Mouse (Mus musculus): ENCODE data around the gene Zmynd12. TPM values are rescaled to one million over a fixed set of nuclear protein-coding genes. Genes with fewer than 3 reads are reported as not detected.

Zmynd12 gene
- total and polyA plus RNA-seq, 3 experiments = 0.74 TPM; not detected in 2

- Histone ChIP-seq H3K36me3 (ENCODE audit: control insufficient read depth, insufficient read depth, low read length) (no peaks in the 10 kb centered on the region), H3K4me3 (no peak overlapping the region), H3K27ac (no peak overlapping the region), H3K79me2 (replicated peaks; ENCODE audit: control insufficient read depth, insufficient read depth, low read length) (no peaks in the 10 kb centered on the region), H3K4me1 (ENCODE audit: control insufficient read depth, insufficient read depth, low read length) (no peaks in the 10 kb centered on the region), H3K9ac (ENCODE audit: low read depth, low read length) (no peak overlapping the region), H3K27me3 (ENCODE audit: control insufficient read depth, insufficient read depth, low read length) (no peaks in the 10 kb centered on the region)
- DNase-seq = peak; percentile 37 to 59
- peak; percentile 72 for TF ChIP-seq CTCF (IDR thresholded peaks at IDR 0.05)
- no peak for TF ChIP-seq POLR2A (IDR thresholded peaks at IDR 0.05; ENCODE audit: insufficient read depth, low read depth, low read length)
- WGBS = 18% methylated on average over 5 of the region's 5 CpGs
- intact Hi-C loops (cut with DNase I) = loop anchor here (2.0 to 5.0 kb wide), 2 partner anchors 102 to 196 kb away; no protein-coding TSS in a partner anchor
Measured at GRCm38 (mm10) chr4:119430678-119431077, 8.1 kb downstream of the Zmynd12 start.

GRCm38 (mm10) chr4:119437936-119438335 is 15.3 kb downstream of the Zmynd12 start:
- Histone ChIP-seq H3K79me2 (replicated peaks; ENCODE audit: control insufficient read depth, insufficient read depth, low read length) (no peaks in the 10 kb centered on the region), H3K27me3 (ENCODE audit: control insufficient read depth, insufficient read depth, low read length) (no peaks in the 10 kb centered on the region), H3K9ac (ENCODE audit: low read depth, low read length) (no peak overlapping the region), H3K27ac (no peak overlapping the region), H3K4me3 (no peak overlapping the region), H3K36me3 (ENCODE audit: control insufficient read depth, insufficient read depth, low read length) (no peaks in the 10 kb centered on the region), H3K4me1 (ENCODE audit: control insufficient read depth, insufficient read depth, low read length) (no peaks in the 10 kb centered on the region)
- 90% methylated on average over 2 of the region's 2 CpGs for WGBS
- intact Hi-C loops (cut with DNase I) = no loop called here
- TF ChIP-seq CTCF (IDR thresholded peaks at IDR 0.05) = no peak
- TF ChIP-seq EP300 (IDR thresholded peaks at IDR 0.05; ENCODE audit: insufficient read depth, low read depth, low read length) = no peak
- no peak for TF ChIP-seq POLR2A (IDR thresholded peaks at IDR 0.05; ENCODE audit: insufficient read depth, low read depth, low read length)
- DNase-seq = no peak

- no peak for DNase-seq
- H3K4me1 ChIP-seq (ENCODE audit: control insufficient read depth, insufficient read depth, low read length) = no peaks in the 10 kb centered on the region
- intact Hi-C loops (cut with DNase I) = no loop called here
- no peaks in the 10 kb centered on the region for H3K27me3 ChIP-seq (ENCODE audit: control insufficient read depth, insufficient read depth, low read length)
- H3K4me3 ChIP-seq = no peak overlapping the region
- 78% methylated on average over 4 of the region's 4 CpGs for WGBS
- H3K36me3 ChIP-seq (ENCODE audit: control insufficient read depth, insufficient read depth, low read length) = no peaks in the 10 kb centered on the region
- no peaks in the 10 kb centered on the region for H3K79me2 ChIP-seq (replicated peaks; ENCODE audit: control insufficient read depth, insufficient read depth, low read length)
- TF ChIP-seq POLR2A (IDR thresholded peaks at IDR 0.05; ENCODE audit: insufficient read depth, low read depth, low read length) (no peak), EP300 (IDR thresholded peaks at IDR 0.05; ENCODE audit: insufficient read depth, low read depth, low read length) (no peak), CTCF (IDR thresholded peaks at IDR 0.05) (no peak)
- H3K27ac ChIP-seq = no peak overlapping the region
- no peak overlapping the region for H3K9ac ChIP-seq (ENCODE audit: low read depth, low read length)
Measured at GRCm38 (mm10) chr4:119441836-119442235, 19.2 kb downstream of the Zmynd12 start.

- 55% methylated on average over 6 of the region's 6 CpGs for WGBS
- Histone ChIP-seq H3K4me3 (no peak overlapping the region), H3K27me3 (ENCODE audit: control insufficient read depth, insufficient read depth, low read length) (no peaks in the 10 kb centered on the region), H3K4me1 (ENCODE audit: control insufficient read depth, insufficient read depth, low read length) (no peaks in the 10 kb centered on the region), H3K79me2 (replicated peaks; ENCODE audit: control insufficient read depth, insufficient read depth, low read length) (no peaks in the 10 kb centered on the region), H3K27ac (no peak overlapping the region), H3K36me3 (ENCODE audit: control insufficient read depth, insufficient read depth, low read length) (no peaks in the 10 kb centered on the region), H3K9ac (ENCODE audit: low read depth, low read length) (no peak overlapping the region)
- intact Hi-C loops (cut with DNase I) = no loop called here
- DNase-seq = no peak
- TF ChIP-seq EP300 (IDR thresholded peaks at IDR 0.05; ENCODE audit: insufficient read depth, low read depth, low read length) (no peak), POLR2A (IDR thresholded peaks at IDR 0.05; ENCODE audit: insufficient read depth, low read depth, low read length) (no peak), CTCF (IDR thresholded peaks at IDR 0.05) (no peak)
Measured at GRCm38 (mm10) chr4:119442539-119442938, 19.9 kb downstream of the Zmynd12 start.

- DNase-seq = no peak
- WGBS = 88% methylated on average over 6 of the region's 6 CpGs
- no peak overlapping the region for H3K9ac ChIP-seq (ENCODE audit: low read depth, low read length)
- TF ChIP-seq CTCF (IDR thresholded peaks at IDR 0.05) (no peak), EP300 (IDR thresholded peaks at IDR 0.05; ENCODE audit: insufficient read depth, low read depth, low read length) (no peak), POLR2A (IDR thresholded peaks at IDR 0.05; ENCODE audit: insufficient read depth, low read depth, low read length) (no peak)
- intact Hi-C loops (cut with DNase I) = no loop called here
- no peaks in the 10 kb centered on the region for H3K79me2 ChIP-seq (replicated peaks; ENCODE audit: control insufficient read depth, insufficient read depth, low read length)
- no peaks in the 10 kb centered on the region for H3K4me1 ChIP-seq (ENCODE audit: control insufficient read depth, insufficient read depth, low read length)
- H3K4me3 ChIP-seq = no peak overlapping the region
- H3K36me3 ChIP-seq (ENCODE audit: control insufficient read depth, insufficient read depth, low read length) = no peaks in the 10 kb centered on the region
- no peak overlapping the region for H3K27ac ChIP-seq
- H3K27me3 ChIP-seq (ENCODE audit: control insufficient read depth, insufficient read depth, low read length) = no peaks in the 10 kb centered on the region
Measured at GRCm38 (mm10) chr4:119447261-119447660, 24.6 kb downstream of the Zmynd12 start.

GRCm38 (mm10) chr4:119447786-119448185 is 25.2 kb downstream of the Zmynd12 start:
- Histone ChIP-seq H3K36me3 (ENCODE audit: control insufficient read depth, insufficient read depth, low read length) (no peaks in the 10 kb centered on the region), H3K27me3 (ENCODE audit: control insufficient read depth, insufficient read depth, low read length) (no peaks in the 10 kb centered on the region), H3K4me1 (ENCODE audit: control insufficient read depth, insufficient read depth, low read length) (no peaks in the 10 kb centered on the region), H3K9ac (ENCODE audit: low read depth, low read length) (no peak overlapping the region), H3K27ac (no peak overlapping the region), H3K4me3 (no peak overlapping the region), H3K79me2 (replicated peaks; ENCODE audit: control insufficient read depth, insufficient read depth, low read length) (no peaks in the 10 kb centered on the region)
- no peak for TF ChIP-seq EP300 (IDR thresholded peaks at IDR 0.05; ENCODE audit: insufficient read depth, low read depth, low read length)
- no peak for TF ChIP-seq POLR2A (IDR thresholded peaks at IDR 0.05; ENCODE audit: insufficient read depth, low read depth, low read length)
- no peak for TF ChIP-seq CTCF (IDR thresholded peaks at IDR 0.05)
- 61% methylated on average over 3 of the region's 3 CpGs for WGBS
- intact Hi-C loops (cut with DNase I) = no loop called here
- DNase-seq = no peak

Data from heart, adult 2 months (tissue).